Mouse (Mus musculus): ENCODE data around the gene Abr. TPM values are rescaled to one million over a fixed set of nuclear protein-coding genes. Genes with fewer than 3 reads are reported as not detected.
A peak's percentile ranks its signal among the peaks of the same experiment; 100 is the strongest.

The Abr gene
- polyA plus RNA-seq, 1 experiment: 170 TPM

DNA sequence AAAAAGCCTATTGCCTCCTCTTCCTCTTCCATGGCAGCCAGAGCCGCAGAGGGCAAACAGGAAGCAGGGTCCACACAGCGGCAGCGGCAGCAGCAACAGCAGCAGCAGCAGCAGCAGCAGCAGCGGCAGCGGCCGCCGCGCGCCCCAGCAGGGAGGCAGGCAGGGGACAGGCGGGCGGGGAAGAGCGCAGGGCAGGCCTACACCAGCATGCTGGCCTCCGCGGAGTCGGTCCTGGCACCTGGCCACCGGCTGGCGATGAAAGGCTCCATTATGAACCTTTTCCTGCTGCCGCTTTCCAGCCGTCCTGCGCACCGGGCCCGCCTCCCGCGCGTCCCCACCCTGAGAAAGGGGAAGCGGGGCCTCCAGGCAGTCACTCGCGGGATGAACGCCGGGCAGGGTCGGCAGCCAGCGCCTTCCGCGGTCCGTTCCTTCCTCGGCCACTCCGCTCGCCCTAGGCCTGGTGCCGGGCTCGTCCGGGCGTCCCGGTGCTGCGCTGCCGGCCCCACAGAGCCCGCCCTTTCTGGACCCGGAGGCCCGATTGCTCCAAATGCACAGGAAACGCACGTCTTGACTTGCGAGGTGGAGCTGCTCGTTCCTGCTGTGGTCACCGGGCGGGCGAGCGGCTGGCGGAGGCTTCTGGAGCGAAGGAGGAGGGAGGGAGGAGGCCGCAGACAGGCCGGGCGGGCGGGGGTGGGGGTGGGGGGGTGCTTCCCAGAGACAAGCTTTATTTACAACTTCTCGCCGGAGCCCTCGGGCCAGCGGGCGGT is 127.6 kb downstream of the Abr start:
- Histone ChIP-seq H3K4me3 (replicated peaks; ENCODE audit: insufficient read depth, low read depth, low read length) (peak overlapping the region; percentile 79), H3K4me1 (ENCODE audit: control insufficient read depth, insufficient read depth, low read length) (peaks cover 13% of the 10 kb centered on the region; the same call in 1 of the 2 replicates), H3K27ac (ENCODE audit: insufficient read depth, low read length) (peak overlapping the region; percentile 24), H3K27me3 (ENCODE audit: control insufficient read depth, insufficient read depth, low read length) (no peaks in the 10 kb centered on the region)
- DNase-seq: peak; percentile 80 to 83
- WGBS: 1% methylated on average over 63 of the region's 67 CpGs
- no peak for TF ChIP-seq POLR2A (IDR thresholded peaks at IDR 0.05; ENCODE audit: borderline replicate concordance, insufficient read depth, low read length)

DNA sequence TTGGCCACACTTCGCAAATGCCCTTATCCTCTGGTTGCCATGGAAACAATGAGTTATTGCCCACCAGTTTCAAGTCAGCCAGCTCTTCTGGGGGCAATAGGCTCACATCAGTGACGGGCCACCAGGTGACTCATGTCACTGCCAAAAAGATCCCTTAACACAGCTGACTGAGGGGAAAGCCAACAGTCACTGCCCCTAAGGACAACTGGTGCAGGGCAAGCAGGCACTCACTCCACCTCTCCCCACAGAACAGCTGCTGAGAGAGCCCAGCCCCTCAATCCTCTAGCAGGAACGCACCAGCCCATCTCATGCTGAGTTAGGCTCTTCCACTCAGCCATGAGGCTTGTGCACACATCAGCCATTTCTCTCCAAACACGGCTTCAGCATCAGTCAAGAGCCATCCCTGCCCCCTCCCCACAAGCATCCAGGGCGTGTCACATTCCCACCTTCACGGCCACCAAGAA is 128.3 kb downstream of the Abr start:
- Histone ChIP-seq H3K27me3 (ENCODE audit: control insufficient read depth, insufficient read depth, low read length) (no peaks in the 10 kb centered on the region), H3K27ac (ENCODE audit: insufficient read depth, low read length) (peak overlapping the region; percentile 24), H3K4me1 (ENCODE audit: control insufficient read depth, insufficient read depth, low read length) (peaks cover 13% of the 10 kb centered on the region; the same call in 1 of the 2 replicates), H3K4me3 (replicated peaks; ENCODE audit: insufficient read depth, low read depth, low read length) (peak overlapping the region; percentile 79)
- no peak for DNase-seq
- WGBS: 16% methylated on average over 6 of the region's 6 CpGs
- TF ChIP-seq CTCF (IDR thresholded peaks at IDR 0.05; ENCODE audit: borderline replicate concordance, insufficient read depth, low read depth, low read length): no peak

DNA sequence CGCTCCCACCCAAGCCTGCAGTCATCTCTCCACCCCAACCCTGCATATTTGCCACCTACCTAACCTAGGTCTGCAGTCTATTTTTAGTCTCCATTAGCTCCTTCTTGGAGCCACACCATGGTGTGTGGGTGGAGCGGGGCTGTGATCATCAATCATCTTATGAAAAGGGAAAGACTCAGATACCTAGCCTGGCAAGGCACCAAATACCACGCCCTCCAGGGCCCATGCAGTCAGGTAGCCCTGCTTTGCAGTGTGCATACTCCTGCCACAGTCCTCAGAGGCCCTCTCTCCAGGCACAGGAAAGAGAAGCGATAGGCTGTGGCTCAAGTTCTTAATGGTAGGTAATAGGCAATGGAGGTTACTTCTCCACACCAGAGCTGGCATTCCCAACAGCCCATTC is 128.9 kb downstream of the Abr start:
- H3K27ac ChIP-seq (ENCODE audit: insufficient read depth, low read length): no peak overlapping the region
- H3K4me1 ChIP-seq (ENCODE audit: control insufficient read depth, insufficient read depth, low read length): peaks cover 13% of the 10 kb centered on the region; the same call in 1 of the 2 replicates
- no peak for TF ChIP-seq POLR2A (IDR thresholded peaks at IDR 0.05; ENCODE audit: borderline replicate concordance, insufficient read depth, low read length)
- TF ChIP-seq CTCF (IDR thresholded peaks at IDR 0.05; ENCODE audit: borderline replicate concordance, insufficient read depth, low read depth, low read length): no peak
- no peak for DNase-seq
- H3K4me3 ChIP-seq (replicated peaks; ENCODE audit: insufficient read depth, low read depth, low read length): no peak overlapping the region
- WGBS: 88% methylated on average over 4 of the region's 4 CpGs
- H3K27me3 ChIP-seq (ENCODE audit: control insufficient read depth, insufficient read depth, low read length): no peaks in the 10 kb centered on the region

DNA sequence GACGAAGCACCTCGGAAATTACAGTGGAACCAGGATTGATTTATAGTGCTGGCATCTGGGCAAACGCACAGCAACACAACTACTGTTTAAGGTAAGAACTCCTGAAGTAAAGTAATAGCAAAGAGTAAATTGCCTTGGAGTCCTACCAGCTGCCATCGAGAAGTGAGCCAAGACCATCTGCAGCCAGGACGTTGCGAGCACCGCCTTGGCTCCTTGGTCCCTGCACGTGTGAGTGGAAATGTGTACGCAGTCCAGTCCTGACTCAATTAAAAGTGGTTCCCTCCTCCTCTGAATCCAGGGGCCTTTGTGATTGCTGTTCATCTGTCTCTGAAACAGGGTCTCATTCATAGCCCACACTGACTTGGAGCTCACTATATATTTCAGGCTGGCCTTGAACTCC is 130.3 kb downstream of the Abr start:
- Histone ChIP-seq H3K27me3 (ENCODE audit: control insufficient read depth, insufficient read depth, low read length) (no peaks in the 10 kb centered on the region), H3K4me3 (replicated peaks; ENCODE audit: insufficient read depth, low read depth, low read length) (no peak overlapping the region), H3K4me1 (ENCODE audit: control insufficient read depth, insufficient read depth, low read length) (peaks cover 13% of the 10 kb centered on the region; the same call in 1 of the 2 replicates), H3K27ac (ENCODE audit: insufficient read depth, low read length) (no peak overlapping the region)
- DNase-seq: no peak
- TF ChIP-seq POLR2A (IDR thresholded peaks at IDR 0.05; ENCODE audit: borderline replicate concordance, insufficient read depth, low read length) (no peak), CTCF (IDR thresholded peaks at IDR 0.05; ENCODE audit: borderline replicate concordance, insufficient read depth, low read depth, low read length) (no peak)
- 80% methylated on average over 9 of the region's 9 CpGs for WGBS

DNA sequence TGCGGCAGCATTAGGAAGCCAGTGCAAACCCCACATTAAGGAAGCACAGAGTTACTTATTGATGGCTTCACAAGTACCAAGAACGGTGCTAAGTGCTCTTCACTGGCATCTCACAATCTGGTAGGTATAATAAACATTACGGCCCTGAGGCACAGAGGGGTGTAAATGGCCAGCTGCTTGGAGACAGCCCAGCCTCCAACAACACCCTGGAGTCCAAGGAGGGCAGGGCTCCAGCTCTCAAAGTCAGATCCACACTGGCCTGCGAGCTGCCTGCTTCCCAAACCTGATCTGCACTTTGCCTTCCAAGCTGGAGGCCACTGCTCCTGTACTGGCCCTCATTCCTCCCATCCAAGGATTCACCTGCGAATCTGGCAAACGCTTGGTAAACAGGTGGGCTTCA is 132.7 kb downstream of the Abr start:
- Histone ChIP-seq H3K27me3 (ENCODE audit: control insufficient read depth, insufficient read depth, low read length) (no peaks in the 10 kb centered on the region), H3K4me1 (ENCODE audit: control insufficient read depth, insufficient read depth, low read length) (peaks cover 13% of the 10 kb centered on the region; the same call in 1 of the 2 replicates), H3K27ac (ENCODE audit: insufficient read depth, low read length) (no peak overlapping the region), H3K4me3 (replicated peaks; ENCODE audit: insufficient read depth, low read depth, low read length) (no peak overlapping the region)
- 87% methylated on average over 6 of the region's 6 CpGs for WGBS
- TF ChIP-seq POLR2A (IDR thresholded peaks at IDR 0.05; ENCODE audit: borderline replicate concordance, insufficient read depth, low read length) (no peak), CTCF (IDR thresholded peaks at IDR 0.05; ENCODE audit: borderline replicate concordance, insufficient read depth, low read depth, low read length) (no peak)
- no peak for DNase-seq

DNA sequence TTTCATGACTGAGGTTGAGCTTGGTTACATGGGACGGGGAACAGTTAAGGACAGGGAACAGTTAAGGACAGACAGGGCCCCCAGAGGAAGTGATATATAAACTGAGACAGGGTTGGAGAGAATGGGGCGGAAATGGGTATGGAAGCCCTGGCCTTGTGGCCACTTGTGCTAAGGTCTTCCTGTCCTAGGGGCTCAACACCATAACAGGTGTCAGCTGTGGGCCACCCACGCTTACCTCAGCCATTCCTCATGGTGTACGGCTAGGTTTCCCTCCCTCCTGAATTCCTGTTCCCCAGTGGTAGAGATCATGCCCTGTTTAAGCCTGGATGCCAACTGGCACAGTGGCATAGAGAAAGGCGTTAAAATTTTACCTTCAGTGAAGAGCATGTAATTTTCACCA is 135.1 kb downstream of the Abr start:
- TF ChIP-seq POLR2A (IDR thresholded peaks at IDR 0.05; ENCODE audit: borderline replicate concordance, insufficient read depth, low read length) (no peak), CTCF (IDR thresholded peaks at IDR 0.05; ENCODE audit: borderline replicate concordance, insufficient read depth, low read depth, low read length) (no peak)
- Histone ChIP-seq H3K4me3 (replicated peaks; ENCODE audit: insufficient read depth, low read depth, low read length) (no peak overlapping the region), H3K27me3 (ENCODE audit: control insufficient read depth, insufficient read depth, low read length) (no peaks in the 10 kb centered on the region), H3K27ac (ENCODE audit: insufficient read depth, low read length) (no peak overlapping the region), H3K4me1 (ENCODE audit: control insufficient read depth, insufficient read depth, low read length) (no peaks in the 10 kb centered on the region)
- 80% methylated on average over 5 of the region's 5 CpGs for WGBS
- DNase-seq: no peak

DNA sequence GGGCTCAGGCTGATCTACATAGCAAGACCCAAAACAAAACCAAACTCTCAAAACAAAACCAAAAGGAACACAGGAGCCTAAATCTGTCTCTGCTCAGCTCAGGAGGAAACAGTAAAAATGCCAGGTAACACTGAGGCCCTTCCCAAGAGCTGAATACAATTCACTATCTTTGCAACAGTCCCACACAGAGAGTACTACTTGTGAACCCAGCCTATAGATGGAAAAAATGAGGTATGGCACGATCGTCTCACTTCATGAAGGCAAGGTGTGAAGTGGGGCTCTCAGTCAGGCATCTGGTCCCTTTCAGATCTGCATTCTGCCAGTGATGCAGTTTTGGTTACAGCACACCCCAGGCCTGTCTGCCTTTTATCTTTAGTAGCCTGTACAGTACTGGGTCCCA is 138.1 kb downstream of the Abr start:
- H3K4me1 ChIP-seq (ENCODE audit: control insufficient read depth, insufficient read depth, low read length): no peaks in the 10 kb centered on the region
- TF ChIP-seq POLR2A (IDR thresholded peaks at IDR 0.05; ENCODE audit: borderline replicate concordance, insufficient read depth, low read length) (no peak), CTCF (IDR thresholded peaks at IDR 0.05; ENCODE audit: borderline replicate concordance, insufficient read depth, low read depth, low read length) (no peak)
- DNase-seq: no peak
- no peaks in the 10 kb centered on the region for H3K27me3 ChIP-seq (ENCODE audit: control insufficient read depth, insufficient read depth, low read length)
- H3K4me3 ChIP-seq (replicated peaks; ENCODE audit: insufficient read depth, low read depth, low read length): no peak overlapping the region
- 86% methylated on average over 2 of the region's 2 CpGs for WGBS
- H3K27ac ChIP-seq (ENCODE audit: insufficient read depth, low read length): no peak overlapping the region

DNA sequence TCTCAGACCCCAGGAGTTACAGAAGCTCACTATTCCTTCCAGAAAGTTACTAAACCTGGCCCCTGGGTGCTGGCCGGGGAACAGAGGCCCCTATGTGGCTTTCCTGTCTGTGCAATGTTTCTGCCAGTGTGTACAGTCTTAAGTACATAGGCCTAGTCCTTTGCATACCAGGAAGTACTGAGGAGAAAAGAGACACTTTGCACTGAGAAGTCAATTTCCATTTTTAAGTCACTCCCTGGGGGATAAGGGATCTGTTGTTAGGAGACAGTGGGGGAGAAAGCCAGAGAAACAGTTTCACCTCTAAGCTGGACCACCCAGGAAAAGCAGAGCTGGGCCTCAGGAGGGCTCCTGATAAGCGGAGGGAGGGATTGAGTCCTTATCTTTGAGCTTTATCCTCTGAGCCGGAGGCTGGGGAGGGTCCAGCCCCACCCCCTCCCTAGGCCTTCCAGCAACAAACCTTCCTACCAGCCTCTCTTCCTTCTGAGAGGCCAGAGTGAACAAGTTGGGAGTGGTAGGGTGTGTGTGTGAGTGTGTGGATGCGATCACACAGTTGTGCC is 138.9 kb downstream of the Abr start:
- no peak for DNase-seq
- TF ChIP-seq CTCF (IDR thresholded peaks at IDR 0.05; ENCODE audit: borderline replicate concordance, insufficient read depth, low read depth, low read length): no peak
- no peak for TF ChIP-seq POLR2A (IDR thresholded peaks at IDR 0.05; ENCODE audit: borderline replicate concordance, insufficient read depth, low read length)
- Histone ChIP-seq H3K27me3 (ENCODE audit: control insufficient read depth, insufficient read depth, low read length) (no peaks in the 10 kb centered on the region), H3K4me3 (replicated peaks; ENCODE audit: insufficient read depth, low read depth, low read length) (no peak overlapping the region), H3K27ac (ENCODE audit: insufficient read depth, low read length) (no peak overlapping the region), H3K4me1 (ENCODE audit: control insufficient read depth, insufficient read depth, low read length) (no peaks in the 10 kb centered on the region)
- 77% methylated on average over 4 of the region's 4 CpGs for WGBS

All from cerebellum, adult 2 months (tissue).